In genomic region chr2:143712901-143713300, GRCm38 (mm10) we compare ENCODE assay signal across 26 mouse cellular contexts.
DNase-seq lines count a peak whose midpoint lies in the region; ATAC-seq lines count a peak whose summit lies in the region.
"Had no signal": no experiment of that assay in that cellular context is flagged by ENCODE, and none has a peak within 500 bp of the region (broad histone marks: within the 10 kb centered on the region; RNA-seq: fewer than 3 reads in every experiment).

No protein-coding gene starts in this region.

- H3K4me3 ChIP-seq in hindbrain, embryonic 14.5 days (replicated peaks; ENCODE audit: low read length) = no peak overlapping the region
- H3K4me3 ChIP-seq in hindbrain, embryonic 11.5 days (ENCODE audit: low read depth, low read length) = no peak overlapping the region
- H3K4me3 ChIP-seq: embryonic facial prominence, embryonic 10.5 days; embryonic facial prominence, embryonic 13.5 days; erythroblast, embryonic 14.5 days; forebrain, embryonic 12.5 days; forebrain, embryonic 15.5 days; gastrocnemius, adult 2 months had no signal

- no peaks in the 10 kb centered on the region for H3K36me3 ChIP-seq in hindbrain, embryonic 14.5 days (replicated peaks; ENCODE audit: control insufficient read depth, insufficient read depth)
- H3K36me3 ChIP-seq in hindbrain, embryonic 11.5 days (ENCODE audit: control insufficient read depth, insufficient read depth, low read length) = no peaks in the 10 kb centered on the region
- H3K36me3 ChIP-seq: embryonic facial prominence, embryonic 10.5 days; embryonic facial prominence, embryonic 13.5 days; forebrain, embryonic 12.5 days; forebrain, embryonic 15.5 days; G1E had no signal

- peak; percentile 48 for ATAC-seq in frontal cortex, adult (ENCODE audit: low TSS enrichment)
- no peak for ATAC-seq in hindbrain, embryonic 14.5 days (ENCODE audit: low FRiP score)
- ATAC-seq in hindbrain, embryonic 11.5 days (ENCODE audit: low FRiP score) = no peak
- ATAC-seq: activated CD4-positive, CD25-positive, alpha-beta regulatory T cell, adult 4 months; forebrain, embryonic 15.5 days; intestine, postnatal 0 days; Patski had no signal

- DNase-seq in frontal cortex, postnatal 14 days (ENCODE audit: low spot score in 2 of 2) = no peak
- no peak for DNase-seq in hindbrain, embryonic 14.5 days (ENCODE audit: low spot score)
- no peak for DNase-seq in hindbrain, embryonic 11.5 days (ENCODE audit: low spot score)
- peak; percentile 17 for DNase-seq in ZHBTc4 (ENCODE audit: low read depth, low spot score)
- no peak for DNase-seq in kidney, postnatal 10 days
- DNase-seq: adrenal gland, adult 8-10 months; adrenal gland, postnatal 36 days; cerebellum, adult 11-12 months; cerebellum, adult 8-10 months; cerebellum, postnatal 10 days; cerebellum, postnatal 36 days; embryo, embryonic 11 days; gastrocnemius, adult 2 months; gastrocnemius, postnatal 14 days; kidney, adult 2 months had no signal

- H3K4me2 ChIP-seq in hindbrain, embryonic 14.5 days (replicated peaks) = no peak overlapping the region
- no peak overlapping the region for H3K4me2 ChIP-seq in hindbrain, embryonic 11.5 days (replicated peaks; ENCODE audit: low read depth, low read length)
- H3K4me2 ChIP-seq: embryonic facial prominence, embryonic 13.5 days; forebrain, embryonic 12.5 days; forebrain, embryonic 15.5 days; heart, embryonic 11.5 days had no signal

- no peaks in the 10 kb centered on the region for H3K27me3 ChIP-seq in hindbrain, embryonic 14.5 days (ENCODE audit: control insufficient read depth, insufficient read depth, low read length)
- H3K27me3 ChIP-seq in hindbrain, embryonic 11.5 days (ENCODE audit: control insufficient read depth, insufficient read depth, low read length) = no peaks in the 10 kb centered on the region
- H3K27me3 ChIP-seq: embryonic facial prominence, embryonic 13.5 days; forebrain, embryonic 12.5 days; forebrain, embryonic 15.5 days had no signal

- WGBS in hindbrain, embryonic 14.5 days = 38% methylated on average over 3 of the region's 3 CpGs
- 73% methylated on average over 3 of the region's 3 CpGs for WGBS in hindbrain, embryonic 11.5 days

- H3K4me1 ChIP-seq in hindbrain, embryonic 14.5 days (replicated peaks; ENCODE audit: control insufficient read depth, insufficient read depth, low read length) = no peaks in the 10 kb centered on the region
- H3K4me1 ChIP-seq in hindbrain, embryonic 11.5 days (replicated peaks; ENCODE audit: control insufficient read depth, insufficient read depth, low read length) = no peaks in the 10 kb centered on the region
- H3K4me1 ChIP-seq: embryonic facial prominence, embryonic 10.5 days; embryonic facial prominence, embryonic 13.5 days; forebrain, embryonic 12.5 days; forebrain, embryonic 15.5 days had no signal

- no peak overlapping the region for H3K9ac ChIP-seq in hindbrain, embryonic 14.5 days
- no peak overlapping the region for H3K9ac ChIP-seq in hindbrain, embryonic 11.5 days (ENCODE audit: low read depth, low read length)
- H3K9ac ChIP-seq: embryonic facial prominence, embryonic 13.5 days; forebrain, embryonic 12.5 days; forebrain, embryonic 15.5 days had no signal

- peak overlapping the region; percentile 18; the same call in 1 of the 2 replicates for H3K27ac ChIP-seq in hindbrain, embryonic 14.5 days
- H3K27ac ChIP-seq in hindbrain, embryonic 11.5 days (ENCODE audit: low read depth, low read length) = no peak overlapping the region
- H3K27ac ChIP-seq: embryonic facial prominence, embryonic 10.5 days; embryonic facial prominence, embryonic 13.5 days; forebrain, embryonic 12.5 days; forebrain, embryonic 15.5 days; gastrocnemius, adult 2 months had no signal

- H3K9me3 ChIP-seq in hindbrain, embryonic 14.5 days (ENCODE audit: control insufficient read depth, low read length) = no peaks in the 10 kb centered on the region
- no peaks in the 10 kb centered on the region for H3K9me3 ChIP-seq in hindbrain, embryonic 11.5 days (ENCODE audit: control insufficient read depth, low read length)
- H3K9me3 ChIP-seq: embryonic facial prominence, embryonic 10.5 days; embryonic facial prominence, embryonic 13.5 days; forebrain, embryonic 12.5 days; forebrain, embryonic 15.5 days had no signal
